Mouse (Mus musculus) Muller cell, postnatal 12 days (primary cell): ENCODE measurements around the gene Rxfp4.

Experiments
- DNase-seq: peaks from one replicate; pipeline ENCODE4 v3.0.0-alpha.2; 2015; ENCODE audit errors: inconsistent ontology term

The Rxfp4 gene

GRCm38 (mm10) chr3:88652846-88653515, at the start of gene Rxfp4:
Rxfp4 (minus strand) TSS chr3:88653142.
- no peak for DNase-seq

- DNase-seq: no peak
Measured at GRCm38 (mm10) chr3:88701222-88701621, 48.3 kb upstream of the Rxfp4 start.

GRCm38 (mm10) chr3:88700247-88700646, 47.3 kb upstream of the Rxfp4 start:
- DNase-seq: no peak

- DNase-seq: no peak
Measured at GRCm38 (mm10) chr3:88698834-88699233, 45.9 kb upstream of the Rxfp4 start.

GRCm38 (mm10) chr3:88698051-88698450, 45.1 kb upstream of the Rxfp4 start:
- DNase-seq: no peak

GRCm38 (mm10) chr3:88695545-88695944, 42.6 kb upstream of the Rxfp4 start:
- no peak for DNase-seq

- DNase-seq: no peak
Measured at GRCm38 (mm10) chr3:88689079-88689478, 36.1 kb upstream of the Rxfp4 start.

- DNase-seq: no peak
Measured at GRCm38 (mm10) chr3:88686734-88687611, 34.0 kb upstream of the Rxfp4 start.

- DNase-seq: no peak
Measured at GRCm38 (mm10) chr3:88685958-88686451, 33.1 kb upstream of the Rxfp4 start.

- DNase-seq: peak; percentile 97
Measured at GRCm38 (mm10) chr3:88684980-88685941, 32.3 kb upstream of the Rxfp4 start, which contains the start of gene Khdc4. Khdc4 (plus strand) TSS chr3:88685803.

GRCm38 (mm10) chr3:88684236-88684979, 31.5 kb upstream of the Rxfp4 start:
- DNase-seq: no peak

GRCm38 (mm10) chr3:88683814-88684213, 30.9 kb upstream of the Rxfp4 start:
- no peak for DNase-seq

- DNase-seq: peak; percentile 81
Measured at GRCm38 (mm10) chr3:88677399-88677798, 24.5 kb upstream of the Rxfp4 start.

GRCm38 (mm10) chr3:88664095-88664494, 11.2 kb upstream of the Rxfp4 start:
- DNase-seq: no peak

- DNase-seq: no peak
Measured at GRCm38 (mm10) chr3:88659798-88660197, 6.9 kb upstream of the Rxfp4 start.

- DNase-seq: no peak
Measured at GRCm38 (mm10) chr3:88658441-88659127, 5.6 kb upstream of the Rxfp4 start.

GRCm38 (mm10) chr3:88655619-88656018, 2.7 kb upstream of the Rxfp4 start:
- no peak for DNase-seq

- peak; percentile 51 for DNase-seq
Measured at GRCm38 (mm10) chr3:88654621-88655020, 1.7 kb upstream of the Rxfp4 start.

GRCm38 (mm10) chr3:88653516-88654370, 801 bp upstream of the Rxfp4 start:
- no peak for DNase-seq
